Mouse (Mus musculus) mouse trophoblast stem cell (cell line): ENCODE measurements around the gene Abcc4.

Experiments used
- in situ Hi-C, 2 experiments: fragments of 300-500 bp; cut with MseI, MboI; formaldehyde crosslinking; loops; 2 replicates in 1 of 2; 3 replicates in 1 of 2; pipeline ENCODE4 v1.15.1; 2025

Abcc4 gene

DNA sequence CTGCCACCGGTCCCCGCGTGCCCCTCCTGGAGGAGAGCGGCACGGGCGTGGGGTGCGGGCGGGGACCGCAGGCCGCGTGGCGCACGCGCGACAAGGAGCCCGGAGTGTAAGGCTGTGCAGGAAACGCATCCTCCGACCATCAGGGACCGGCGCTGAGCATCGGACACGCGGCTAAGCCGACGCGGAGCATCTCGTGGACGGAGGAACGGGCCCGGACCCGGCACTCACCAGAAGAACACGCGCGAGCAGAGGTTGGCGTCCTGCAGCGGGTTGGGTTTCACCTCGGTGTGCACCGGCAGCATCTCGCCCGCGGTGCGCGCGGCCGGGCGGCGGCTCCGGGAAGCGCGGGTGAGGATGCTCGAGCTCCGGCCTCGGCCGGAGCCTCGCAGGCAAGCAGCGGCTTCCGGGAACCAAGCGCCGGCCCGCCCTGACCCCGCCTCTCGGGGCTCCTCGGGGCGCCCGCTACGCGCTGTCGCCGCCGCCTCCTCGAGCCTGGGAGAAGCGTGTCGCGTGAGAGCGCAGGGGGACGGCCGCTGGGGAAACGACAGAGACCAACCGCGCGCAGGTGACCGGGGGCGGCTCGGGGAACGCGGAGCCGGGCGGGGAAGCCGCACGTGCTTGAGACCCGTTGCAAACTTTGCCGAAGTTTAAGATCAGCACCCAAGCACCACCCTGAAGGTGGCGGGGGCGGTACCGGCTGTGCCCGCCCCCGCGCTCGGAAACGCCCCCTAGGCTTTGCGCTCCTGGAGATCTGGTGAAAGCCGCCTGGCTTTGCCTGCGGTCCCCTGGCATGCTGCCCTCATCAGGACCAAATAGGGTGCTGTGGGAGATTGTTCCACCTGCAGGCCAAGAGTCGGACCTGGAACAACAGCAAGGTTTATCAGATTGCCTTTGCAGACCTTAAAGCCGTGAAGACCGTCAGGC, at the start of gene Abcc4:
TSS of gene Abcc4 (minus strand) at position 412 of the 924 bp plus-strand sequence.
- in situ Hi-C loops, result no loop called here

GRCm38 (mm10) chr14:118751193-118751753, 45.3 kb upstream of the Abcc4 start:
- in situ Hi-C loops, result loop anchor here in 1 of 2 experiments (25.0 kb wide), 1 partner anchor 139 kb away; no protein-coding TSS in a partner anchor

- in situ Hi-C loops, result loop anchor here in 1 of 2 experiments (25.0 kb wide), 1 partner anchor 138 kb away; no protein-coding TSS in a partner anchor
Measured at GRCm38 (mm10) chr14:118750505-118751192, 44.6 kb upstream of the Abcc4 start.

DNA sequence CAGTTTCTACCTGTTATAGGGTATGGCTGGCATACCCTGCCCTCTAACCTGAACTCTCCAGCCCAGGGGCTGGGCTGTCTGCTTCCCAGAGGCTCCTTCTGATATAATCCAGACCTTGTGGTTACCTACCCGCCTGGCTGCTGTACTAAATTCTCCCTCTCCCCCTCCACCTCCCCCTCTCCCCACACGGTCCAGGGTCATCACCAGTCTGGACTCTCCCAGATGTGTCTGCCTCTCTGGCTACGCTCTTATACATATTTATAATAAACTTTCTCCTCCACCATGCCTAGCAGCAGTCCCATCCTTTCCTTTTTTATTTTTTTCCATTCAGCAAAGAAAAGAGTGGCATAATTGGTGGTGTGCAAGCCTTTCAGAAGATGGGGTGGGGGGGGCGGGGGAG, 43.7 kb upstream of the Abcc4 start:
- in situ Hi-C loops, result loop anchor here in 1 of 2 experiments (25.0 kb wide), 1 partner anchor 137 kb away; no protein-coding TSS in a partner anchor

- in situ Hi-C loops, result no loop called here
Measured at GRCm38 (mm10) chr14:118749068-118749467, 43.0 kb upstream of the Abcc4 start.

DNA sequence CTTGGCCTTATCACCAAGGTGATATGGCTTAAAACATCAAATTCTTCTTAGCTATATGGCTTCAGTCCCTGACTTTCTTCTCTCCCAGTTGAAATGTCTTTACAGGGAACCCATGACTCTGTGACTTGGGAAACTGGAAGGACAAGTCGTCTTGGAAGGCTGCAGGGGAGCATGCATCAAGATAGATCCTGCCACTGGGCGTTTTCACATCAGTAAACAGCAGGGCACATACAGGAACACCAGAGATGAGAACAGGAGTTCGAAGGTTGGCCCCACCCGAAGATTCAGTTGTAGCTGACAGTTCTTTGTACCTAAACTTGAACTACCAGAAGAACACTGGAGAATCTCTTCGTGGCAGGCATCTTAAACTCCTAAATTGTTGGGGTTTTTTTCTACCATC, 36.8 kb upstream of the Abcc4 start:
- in situ Hi-C loops, result no loop called here

DNA sequence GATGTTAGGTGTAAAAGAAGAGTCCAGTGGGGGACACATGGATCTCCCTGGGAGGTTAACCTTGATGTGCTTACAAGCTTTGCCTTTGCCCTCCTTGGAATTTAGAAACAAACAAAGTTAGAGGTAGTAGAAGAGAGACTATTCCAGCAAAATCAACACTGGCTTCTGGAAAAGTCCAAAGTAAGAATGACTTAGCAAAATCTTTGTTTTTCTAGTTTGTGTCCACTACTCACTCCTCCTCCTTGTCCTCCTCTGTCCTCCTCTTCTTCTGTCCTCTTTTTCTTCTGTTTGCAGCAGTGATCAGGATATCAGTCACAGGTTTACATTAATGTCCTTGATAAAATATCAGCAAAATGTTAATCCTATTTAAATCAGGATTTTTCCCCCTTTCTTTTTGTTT, 35.8 kb upstream of the Abcc4 start:
- in situ Hi-C loops, result no loop called here

- in situ Hi-C loops, result no loop called here
Measured at GRCm38 (mm10) chr14:118737251-118737888, 31.4 kb upstream of the Abcc4 start.

DNA sequence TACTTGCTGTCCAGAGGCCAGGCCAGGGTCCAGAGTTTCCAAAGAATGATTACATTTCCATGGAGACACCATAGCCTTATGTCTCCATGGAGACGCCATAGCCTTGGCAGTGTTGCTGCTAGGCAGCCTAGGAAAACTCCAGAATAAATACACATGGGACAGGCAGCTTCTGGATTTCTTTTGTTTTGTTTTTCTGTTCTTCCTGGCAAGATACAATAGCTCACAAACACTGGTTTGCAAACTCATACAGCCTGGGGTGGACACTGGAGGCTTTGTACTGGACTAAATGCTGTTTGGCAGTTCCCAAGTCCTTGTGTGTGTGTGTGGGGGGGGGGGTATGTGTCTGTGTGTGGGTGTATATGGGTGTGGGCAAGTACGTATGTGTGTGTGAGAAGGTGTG, 29.1 kb upstream of the Abcc4 start:
- in situ Hi-C loops, result no loop called here

DNA sequence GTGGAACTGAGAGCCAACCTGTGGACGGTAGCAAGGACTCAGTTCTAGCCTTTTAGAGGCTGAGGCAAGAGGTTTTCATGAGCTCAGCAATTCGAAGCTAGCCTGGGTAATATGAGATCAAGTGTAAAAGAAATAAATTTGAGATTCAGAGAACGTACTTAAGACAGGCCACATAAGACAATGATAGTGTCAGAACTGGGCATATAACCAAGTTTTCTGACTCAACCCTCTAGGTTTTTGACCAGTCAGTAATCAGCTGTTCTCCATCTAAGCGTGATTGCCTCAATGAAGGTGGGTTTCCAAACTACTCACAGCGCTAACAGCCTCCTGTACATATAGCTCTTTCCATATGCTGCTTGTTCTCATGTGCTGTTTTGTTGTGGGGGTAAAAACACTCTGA, 27.1 kb upstream of the Abcc4 start:
- in situ Hi-C loops, result no loop called here

- in situ Hi-C loops, result no loop called here
Measured at GRCm38 (mm10) chr14:118730631-118731030, 24.6 kb upstream of the Abcc4 start.

DNA sequence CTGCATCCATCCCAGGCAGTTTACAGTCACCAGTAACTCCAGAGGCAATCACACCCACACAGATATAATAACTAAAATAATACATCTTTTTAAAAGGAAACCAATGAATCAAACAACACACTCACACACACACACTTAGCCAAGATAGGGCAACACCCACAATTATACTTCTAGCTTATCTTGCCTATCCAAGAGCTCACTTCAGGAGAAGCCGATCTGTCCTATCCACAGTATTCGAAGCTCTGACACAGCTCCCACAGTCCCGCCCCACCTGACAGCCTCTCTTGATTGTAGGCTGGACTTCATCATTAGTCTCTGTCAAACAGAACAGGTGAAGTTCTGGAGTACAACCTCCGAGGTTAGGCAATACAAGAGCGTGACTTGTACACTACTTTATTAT, 19.4 kb upstream of the Abcc4 start:
- in situ Hi-C loops, result no loop called here

DNA sequence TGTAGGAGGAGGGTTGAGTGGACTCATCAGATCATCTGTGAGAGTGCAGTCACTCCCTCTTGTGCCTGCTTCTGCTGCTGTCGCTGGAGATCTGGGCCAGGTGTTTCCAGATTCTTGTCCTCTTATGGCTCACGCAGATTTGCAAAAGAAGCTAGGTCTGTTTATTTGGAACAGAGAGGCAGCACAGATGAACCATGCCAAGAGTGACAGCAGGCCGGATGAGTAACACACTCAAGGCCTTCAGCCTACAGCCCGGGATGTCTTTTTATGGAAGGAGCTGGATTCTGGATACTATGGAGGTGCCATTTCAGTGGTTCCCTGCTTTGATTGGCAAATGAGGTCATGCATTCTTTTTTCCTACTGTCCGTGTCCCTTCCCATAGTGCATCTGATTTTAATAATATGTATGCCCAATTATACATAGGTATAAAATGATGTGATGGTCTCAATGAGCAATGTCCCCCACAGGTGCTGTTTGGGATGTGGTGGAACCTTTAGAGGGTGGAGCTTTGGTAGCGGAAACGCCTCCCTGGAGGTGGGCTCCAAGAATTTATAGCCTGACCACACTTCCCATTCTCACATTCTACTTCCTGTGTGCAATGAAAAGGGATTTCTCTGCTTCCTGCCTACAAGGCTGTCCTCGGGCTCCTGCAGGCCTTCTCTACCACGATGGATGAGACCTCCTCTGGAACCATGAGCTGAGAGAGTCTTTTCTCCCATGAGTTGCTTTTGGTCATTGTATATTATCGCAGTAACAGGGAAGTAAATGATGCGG, 18.1 kb upstream of the Abcc4 start:
- in situ Hi-C loops, result no loop called here

DNA sequence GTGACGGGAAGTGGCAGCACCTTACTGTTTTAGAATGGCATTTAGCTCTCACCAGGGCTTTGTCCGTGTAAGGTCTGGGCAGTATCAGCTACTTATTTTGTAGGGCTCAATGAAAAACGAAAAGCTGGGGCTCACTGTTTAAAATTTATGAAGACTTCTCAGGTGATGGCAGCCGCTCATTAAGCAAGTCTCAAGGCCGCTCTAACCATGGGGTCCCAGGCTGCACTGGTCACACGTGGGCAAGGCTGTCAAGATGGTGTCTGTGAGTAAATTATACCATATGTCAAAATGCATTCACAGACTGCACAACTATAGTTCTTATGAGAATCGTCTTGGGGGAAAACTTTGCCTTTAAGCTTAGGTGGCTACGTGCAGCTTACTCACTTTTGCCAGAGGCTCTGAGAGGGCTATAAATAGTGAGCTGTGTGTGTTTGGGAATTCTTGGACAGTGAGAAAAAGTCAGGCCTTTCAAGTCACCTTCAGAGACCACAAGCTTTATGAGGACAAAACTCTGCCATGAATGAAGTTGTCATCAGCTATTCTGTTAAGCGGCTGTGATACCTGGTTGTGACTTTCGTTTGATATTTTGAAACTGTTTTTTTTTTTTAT, 13.7 kb upstream of the Abcc4 start:
- in situ Hi-C loops, result no loop called here

GRCm38 (mm10) chr14:118718576-118718975, 12.6 kb upstream of the Abcc4 start:
- in situ Hi-C loops, result no loop called here

DNA sequence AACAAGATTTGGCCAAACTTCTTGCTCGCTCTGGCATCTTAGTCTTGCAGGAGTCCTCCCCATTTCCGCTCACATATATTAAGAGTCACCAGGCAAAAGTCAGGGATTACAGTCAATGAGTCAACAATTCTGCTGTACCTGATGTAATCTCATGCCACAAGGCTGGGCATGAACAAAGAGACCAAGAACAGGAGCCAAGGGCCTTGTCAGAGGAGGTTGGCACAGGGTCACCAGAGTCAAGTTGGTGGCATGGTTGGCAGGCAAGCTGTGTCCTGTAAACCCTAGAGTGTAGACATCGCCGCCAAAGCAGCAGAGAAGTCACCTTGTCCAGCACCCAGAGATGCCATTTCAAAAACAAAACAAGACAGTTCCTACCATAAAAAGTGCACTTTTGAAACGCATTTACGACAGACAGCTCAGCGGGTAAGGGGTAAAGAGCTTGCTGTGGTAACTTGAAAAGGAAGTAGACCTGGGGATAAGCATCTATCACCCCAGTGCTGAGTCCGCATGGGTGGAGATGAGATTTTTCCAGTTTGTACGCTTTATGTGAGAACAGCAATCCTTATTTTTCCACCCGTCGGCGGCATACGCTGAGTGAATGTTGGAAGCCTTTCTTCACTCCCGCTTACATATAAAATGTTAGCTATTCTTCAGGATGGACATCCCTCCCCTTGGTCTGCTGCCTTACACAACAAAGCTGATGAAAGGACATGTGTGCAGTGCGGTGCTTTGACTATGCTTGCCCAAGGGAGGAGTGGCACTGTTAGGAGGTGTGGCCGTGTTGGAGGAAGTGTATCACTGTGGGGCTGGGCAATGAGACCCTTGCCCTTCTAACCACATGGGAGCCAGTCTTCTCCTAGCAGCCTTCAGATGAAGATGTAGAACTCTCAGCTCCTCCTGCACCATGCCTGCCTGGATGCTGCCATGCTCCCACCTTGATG, 10.6 kb upstream of the Abcc4 start:
- in situ Hi-C loops, result no loop called here

DNA sequence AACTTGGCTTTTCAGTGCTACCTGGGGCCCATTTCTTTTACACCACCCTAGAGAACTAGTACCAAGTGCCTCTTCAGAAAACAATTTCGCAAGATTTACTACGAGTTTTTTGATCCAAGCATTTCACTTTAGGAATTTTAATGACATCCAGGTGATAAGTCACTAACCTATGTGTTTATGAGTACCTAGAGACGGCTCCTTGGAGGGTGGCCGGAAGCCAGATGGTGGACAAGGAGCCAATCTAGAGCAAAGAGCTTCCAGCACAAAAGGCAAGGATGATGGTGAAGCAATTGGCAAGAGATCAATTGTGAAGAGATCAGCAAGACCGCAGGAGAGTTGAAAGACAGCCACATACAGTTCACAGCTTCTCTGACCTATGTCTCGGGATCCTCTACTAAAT, 8.7 kb upstream of the Abcc4 start:
- in situ Hi-C loops, result no loop called here

DNA sequence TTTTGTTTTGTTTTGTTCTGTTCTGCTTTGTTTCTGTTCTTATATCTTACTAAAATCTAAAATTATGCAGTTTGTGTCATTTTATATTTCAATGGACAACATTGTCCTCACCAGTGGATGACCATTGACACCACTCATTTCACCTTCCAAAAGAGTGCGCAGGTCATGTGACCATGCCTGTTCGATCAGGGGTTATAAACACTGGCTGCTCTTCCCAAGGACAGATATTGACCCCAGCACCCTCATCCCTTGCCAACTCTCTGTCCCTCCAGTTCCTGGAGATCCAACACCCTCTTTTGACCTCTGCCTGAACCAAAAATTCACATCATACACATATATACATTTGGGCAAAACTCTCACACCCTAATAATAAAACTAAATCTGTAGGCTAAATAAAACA, 8.3 kb upstream of the Abcc4 start:
- in situ Hi-C loops, result no loop called here

DNA sequence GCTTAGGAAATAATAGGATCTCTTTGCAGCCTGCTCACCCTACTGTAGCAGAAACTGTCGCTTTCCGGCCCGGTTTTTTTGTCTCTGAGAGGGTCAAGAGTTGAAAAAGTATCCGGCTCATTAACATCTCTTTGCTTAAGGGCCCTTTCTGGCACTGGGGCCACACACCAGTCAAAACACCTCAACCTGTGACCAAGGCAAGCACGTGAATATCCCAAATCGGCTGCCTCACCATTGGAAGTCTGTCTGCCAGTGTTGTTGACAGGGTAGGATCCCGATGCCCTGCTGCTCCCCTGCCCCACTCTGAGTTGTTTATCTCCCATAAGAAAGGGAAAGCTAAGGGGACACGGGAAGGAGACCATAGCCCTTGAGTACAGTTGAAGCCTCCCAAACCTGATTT, 7.8 kb upstream of the Abcc4 start:
- in situ Hi-C loops, result no loop called here

- in situ Hi-C loops, result no loop called here
Measured at GRCm38 (mm10) chr14:118713408-118713807, 7.4 kb upstream of the Abcc4 start.
